Comparison of ENCODE assay signal across 15 mouse cellular contexts in genomic region chrX:152946201-152946600, GRCm38 (mm10).
A peak's percentile ranks its signal among the peaks of the same experiment; 100 is the strongest.
DNase-seq lines count a peak whose midpoint lies in the region; ATAC-seq and TF ChIP-seq lines count a peak whose summit lies in the region.
"Had no signal": no experiment of that assay in that cellular context is flagged by ENCODE, and none has a peak within 500 bp of the region (broad histone marks: within the 10 kb centered on the region; RNA-seq: fewer than 3 reads in every experiment).

No protein-coding gene starts in this region.

- H3K36me3 ChIP-seq in midbrain, postnatal 0 days (ENCODE audit: insufficient read depth, low read length) = no peaks in the 10 kb centered on the region
- H3K36me3 ChIP-seq: heart, embryonic 12.5 days; lung, embryonic 15.5 days; stomach, embryonic 15.5 days had no signal

- H3K4me3 ChIP-seq in midbrain, postnatal 0 days (ENCODE audit: low read depth, low read length) = no peak overlapping the region
- H3K4me3 ChIP-seq: heart, embryonic 12.5 days; lung, embryonic 15.5 days; stomach, embryonic 15.5 days had no signal

- no peak overlapping the region for H3K9ac ChIP-seq in midbrain, postnatal 0 days (replicated peaks; ENCODE audit: low read length, poor library complexity, severe bottlenecking)
- H3K9ac ChIP-seq: heart, embryonic 12.5 days; lung, embryonic 15.5 days; stomach, embryonic 15.5 days had no signal

- ATAC-seq in midbrain, postnatal 0 days (ENCODE audit: low FRiP score) = no peak

- no peak for TF ChIP-seq CTCF in midbrain, postnatal 0 days (IDR thresholded peaks at IDR 0.05)

- H3K27me3 ChIP-seq in midbrain, postnatal 0 days (ENCODE audit: insufficient read depth, low read length) = no peaks in the 10 kb centered on the region
- H3K27me3 ChIP-seq: heart, embryonic 12.5 days; lung, embryonic 15.5 days; stomach, embryonic 15.5 days had no signal

- peak; percentile 1 for DNase-seq in embryo, embryonic 10.5 days (ENCODE audit: low spot score)
- DNase-seq in embryo, embryonic 11 days = no peak
- peak; percentile 41 for DNase-seq in layer of hippocampus, adult 11-12 months (ENCODE audit: low spot score)
- DNase-seq in layer of hippocampus, postnatal 10 days (ENCODE audit: low spot score in 2 of 2) = no peak
- DNase-seq in layer of hippocampus, adult 8-10 months (ENCODE audit: low spot score in 2 of 2) = peak; percentile 29 to 52
- peak; percentile 39 for DNase-seq in midbrain, postnatal 0 days (ENCODE audit: low spot score)
- DNase-seq in cerebellum, adult 8-10 months = no peak
- DNase-seq in ovary, postnatal 10 days (ENCODE audit: low spot score) = no peak
- DNase-seq: adrenal gland, postnatal 10 days; kidney, adult 8-10 months; liver; thymus, postnatal 36 days had no signal

- H3K4me1 ChIP-seq in midbrain, postnatal 0 days (ENCODE audit: insufficient read depth, low read length) = no peaks in the 10 kb centered on the region
- H3K4me1 ChIP-seq: heart, embryonic 12.5 days; lung, embryonic 15.5 days; stomach, embryonic 15.5 days had no signal

- no peak overlapping the region for H3K27ac ChIP-seq in midbrain, postnatal 0 days (ENCODE audit: low read depth, low read length)
- H3K27ac ChIP-seq: lung, embryonic 15.5 days; stomach, embryonic 15.5 days had no signal

- no peak overlapping the region for H3K4me2 ChIP-seq in midbrain, postnatal 0 days (ENCODE audit: low read depth, low read length, poor library complexity, severe bottlenecking)
- H3K4me2 ChIP-seq: heart, embryonic 12.5 days; lung, embryonic 15.5 days; stomach, embryonic 15.5 days had no signal

- WGBS in midbrain, postnatal 0 days = 23% methylated on average over 3 of the region's 3 CpGs

- H3K9me3 ChIP-seq in midbrain, postnatal 0 days (ENCODE audit: low read length) = no peaks in the 10 kb centered on the region
- H3K9me3 ChIP-seq: heart, embryonic 12.5 days; lung, embryonic 15.5 days; stomach, embryonic 15.5 days had no signal

Comparison
In these comparisons a context has a peak if more than half of its experiments do, and no peak if none do; other contexts are left out.
1. DNase-seq: peak in embryo, embryonic 10.5 days (single experiment), layer of hippocampus, adult 11-12 months (single experiment), layer of hippocampus, adult 8-10 months (2 of 2) and midbrain, postnatal 0 days (single experiment); none in embryo, embryonic 11 days (single experiment), layer of hippocampus, postnatal 10 days (0 of 2), cerebellum, adult 8-10 months (single experiment) and ovary, postnatal 10 days (single experiment).